Mouse (Mus musculus): ENCODE measurements around the gene Neil1. TPM values are rescaled to one million over a fixed set of nuclear protein-coding genes. Genes with fewer than 3 reads are reported as not detected.

Gene Neil1
- polyA plus RNA-seq, 1 experiment from 2014 or later: 8.8 TPM

DNA sequence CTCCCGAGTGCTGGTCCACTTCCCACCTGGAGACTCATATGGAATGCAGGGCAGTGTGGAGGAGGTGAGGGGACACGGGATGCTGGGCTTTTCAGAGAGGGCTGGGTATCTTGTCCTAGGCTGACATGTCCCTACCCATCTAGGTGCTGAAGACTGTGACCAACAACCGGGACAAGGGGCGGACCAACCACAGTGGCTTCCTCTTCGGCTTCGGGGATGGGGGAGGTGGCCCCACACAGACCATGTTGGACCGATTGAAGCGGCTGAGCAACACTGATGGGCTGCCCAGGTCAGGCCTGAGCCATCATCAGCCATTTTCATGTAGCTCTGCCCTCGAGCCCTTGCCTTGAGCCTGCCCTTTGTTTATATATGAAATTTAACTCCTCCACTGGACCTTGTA, 10.3 kb downstream of the Neil1 start:
- Histone ChIP-seq H3K27me3 (no peaks in the 10 kb centered on the region), H3K9me3 (no peaks in the 10 kb centered on the region), H3K4me3 (no peak overlapping the region), H3K4me1 (no peaks in the 10 kb centered on the region), H3K4me2 (replicated peaks) (no peak overlapping the region), H3K9ac (replicated peaks) (no peak overlapping the region), H3K27ac (replicated peaks) (no peak overlapping the region), H3K36me3 (peaks cover 56% of the 10 kb centered on the region)
- WGBS: 95% methylated on average over 9 of the region's 9 CpGs
- ATAC-seq (replicated peaks): no peak

DNA sequence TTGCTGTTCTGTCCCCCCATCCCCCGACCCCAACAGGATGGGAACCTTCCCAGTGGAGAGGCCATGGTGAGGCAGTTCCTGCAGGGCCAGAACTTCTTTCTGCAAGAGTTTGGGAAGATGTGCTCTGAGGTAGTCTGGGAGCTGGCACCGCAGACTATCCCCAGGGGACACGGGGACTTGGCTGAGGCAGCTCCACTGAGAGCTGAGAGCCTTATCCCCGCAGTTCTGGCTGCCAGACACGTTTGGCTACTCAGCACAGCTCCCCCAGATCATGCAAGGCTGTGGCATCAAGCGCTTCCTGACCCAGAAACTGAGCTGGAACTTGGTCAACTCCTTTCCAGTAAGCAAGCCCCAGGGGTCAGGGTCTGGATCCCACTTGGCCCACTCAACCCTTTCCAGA, 10.9 kb downstream of the Neil1 start:
- Histone ChIP-seq H3K9ac (replicated peaks) (no peak overlapping the region), H3K36me3 (peaks cover 53% of the 10 kb centered on the region)

GRCm38 (mm10) chr9:57130577-57131433, 17.3 kb downstream of the Neil1 start, which contains the start of gene Man2c1:
Gene Man2c1 (plus strand): TSS chr9:57130690.
- under 1% methylated on average over 56 of the region's 58 CpGs for WGBS
- ATAC-seq (replicated peaks): peak; percentile 92
- H3K9me3 ChIP-seq: no peaks in the 10 kb centered on the region
- peak within 1 kb of the TSS; percentile 69 for H3K4me2 ChIP-seq (replicated peaks)
- H3K9ac ChIP-seq (replicated peaks): peak within 1 kb of the TSS; percentile 75
- no peaks in the 10 kb centered on the region for H3K27me3 ChIP-seq
- H3K36me3 ChIP-seq: peaks cover 33% of the 10 kb centered on the region
- H3K4me1 ChIP-seq: peaks cover 17% of the 10 kb centered on the region
- peak within 1 kb of the TSS; percentile 65 for H3K4me3 ChIP-seq
- H3K27ac ChIP-seq (replicated peaks): peak within 1 kb of the TSS; percentile 96

More for the DNA sequence above, 10.9 kb downstream of the Neil1 start:
- Histone ChIP-seq H3K4me2 (replicated peaks) (no peak overlapping the region), H3K27ac (replicated peaks) (no peak overlapping the region), H3K4me3 (no peak overlapping the region), H3K4me1 (no peaks in the 10 kb centered on the region), H3K27me3 (no peaks in the 10 kb centered on the region), H3K9me3 (no peaks in the 10 kb centered on the region)
- 90% methylated on average over 6 of the region's 6 CpGs for WGBS
- ATAC-seq (replicated peaks): no peak

DNA sequence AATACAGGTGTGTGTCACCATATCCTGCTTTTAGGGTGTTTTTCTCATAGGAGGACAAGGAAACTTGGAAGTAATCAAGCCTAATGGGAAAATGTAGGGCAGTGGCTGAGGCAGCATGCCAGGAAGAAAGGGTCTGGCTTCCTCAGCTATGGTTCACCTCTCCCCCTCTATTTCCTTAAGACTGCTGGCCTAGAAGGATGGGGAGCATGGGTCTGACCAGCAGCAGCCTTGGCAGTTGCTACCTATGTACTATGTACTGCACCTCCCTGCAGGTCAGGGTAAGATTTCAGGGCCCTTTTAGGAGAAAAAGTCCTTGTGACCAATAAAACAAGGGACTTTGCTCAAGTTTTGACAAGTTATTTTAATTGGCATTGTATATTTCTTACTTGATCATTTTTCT, 18.5 kb downstream of the Neil1 start:
- ATAC-seq (replicated peaks): no peak
- H3K36me3 ChIP-seq: peaks cover 43% of the 10 kb centered on the region
- H3K9me3 ChIP-seq: no peaks in the 10 kb centered on the region
- peak overlapping the region; percentile 75; the same call in 1 of the 2 replicates for H3K9ac ChIP-seq (replicated peaks)
- H3K27me3 ChIP-seq: no peaks in the 10 kb centered on the region
- peak overlapping the region; percentile 65 for H3K4me3 ChIP-seq
- no peak overlapping the region for H3K27ac ChIP-seq (replicated peaks)
- peak overlapping the region; percentile 69 for H3K4me2 ChIP-seq (replicated peaks)
- peaks cover 17% of the 10 kb centered on the region for H3K4me1 ChIP-seq

- Histone ChIP-seq H3K27me3 (no peaks in the 10 kb centered on the region), H3K4me2 (replicated peaks) (no peak overlapping the region), H3K27ac (replicated peaks) (no peak overlapping the region), H3K36me3 (peaks cover 80% of the 10 kb centered on the region), H3K4me1 (no peaks in the 10 kb centered on the region), H3K9ac (replicated peaks) (no peak overlapping the region), H3K4me3 (no peak overlapping the region), H3K9me3 (no peaks in the 10 kb centered on the region)
- WGBS: 89% methylated on average over 13 of the region's 13 CpGs
- ATAC-seq (replicated peaks): no peak
Observed at GRCm38 (mm10) chr9:57117261-57117755, 30.8 kb downstream of the Neil1 start.

Other genes starting within 250 kb of the Neil1 start
- gene Snx33, start 219.9 kb downstream of the Neil1 start, polyA plus RNA-seq (2015; fragmentation: Nextera tagmentation; extraction: Ambion mirVana): 2.5 and 3.2 TPM in 2 replicates
- gene Imp3, start 210.8 kb downstream of the Neil1 start, polyA plus RNA-seq (2015; fragmentation: Nextera tagmentation; extraction: Ambion mirVana): 79.2 and 85.0 TPM in 2 replicates
- 29.5 and 31.9 TPM in 2 replicates for gene Snupn, start 197.4 kb downstream of the Neil1 start, polyA plus RNA-seq (2015; fragmentation: Nextera tagmentation; extraction: Ambion mirVana)
- 27.5 and 29.0 TPM in 2 replicates for gene Ptpn9, start 153.4 kb downstream of the Neil1 start, polyA plus RNA-seq (2015; fragmentation: Nextera tagmentation; extraction: Ambion mirVana)
- gene Sin3a, start 76.3 kb downstream of the Neil1 start, polyA plus RNA-seq (2015; fragmentation: Nextera tagmentation; extraction: Ambion mirVana): 27.6 and 28.0 TPM in 2 replicates
- gene Man2c1, start 17.6 kb downstream of the Neil1 start, polyA plus RNA-seq (2015; fragmentation: Nextera tagmentation; extraction: Ambion mirVana): 72.4 and 74.3 TPM in 2 replicates
- 171 and 182 TPM in 2 replicates for gene Commd4, start 10.0 kb upstream of the Neil1 start, polyA plus RNA-seq (2015; fragmentation: Nextera tagmentation; extraction: Ambion mirVana)
- not detected in 2 replicates for gene Trcg1, start 88.3 kb upstream of the Neil1 start, polyA plus RNA-seq (2015; fragmentation: Nextera tagmentation; extraction: Ambion mirVana)
- 5.0 and 5.8 TPM in 2 replicates for gene 1700017B05Rik, start 114.3 kb upstream of the Neil1 start, polyA plus RNA-seq (2015; fragmentation: Nextera tagmentation; extraction: Ambion mirVana)

Data from forebrain, embryonic 15.5 days (tissue).